Mouse (Mus musculus) cortical plate, adult 2 months (tissue): ENCODE data around the gene Tent4b.

Experiments
- CTCF ChIP-seq: fragments of 200-500 bp; IDR thresholded peaks from 2 replicates; pipeline ENCODE4 v1.5.1; 2011; ENCODE audit warnings: mild to moderate bottlenecking, control low read depth, low read length; ENCODE audit not compliant: insufficient read depth; ENCODE audit errors: extremely low read depth
- POLR2A ChIP-seq: fragments of 200-500 bp; IDR thresholded peaks from 2 replicates; pipeline ENCODE4 v1.6.1; 2011; ENCODE audit warnings: mild to moderate bottlenecking, low read length, control low read depth; ENCODE audit not compliant: insufficient read depth; ENCODE audit errors: extremely low read depth

DNA sequence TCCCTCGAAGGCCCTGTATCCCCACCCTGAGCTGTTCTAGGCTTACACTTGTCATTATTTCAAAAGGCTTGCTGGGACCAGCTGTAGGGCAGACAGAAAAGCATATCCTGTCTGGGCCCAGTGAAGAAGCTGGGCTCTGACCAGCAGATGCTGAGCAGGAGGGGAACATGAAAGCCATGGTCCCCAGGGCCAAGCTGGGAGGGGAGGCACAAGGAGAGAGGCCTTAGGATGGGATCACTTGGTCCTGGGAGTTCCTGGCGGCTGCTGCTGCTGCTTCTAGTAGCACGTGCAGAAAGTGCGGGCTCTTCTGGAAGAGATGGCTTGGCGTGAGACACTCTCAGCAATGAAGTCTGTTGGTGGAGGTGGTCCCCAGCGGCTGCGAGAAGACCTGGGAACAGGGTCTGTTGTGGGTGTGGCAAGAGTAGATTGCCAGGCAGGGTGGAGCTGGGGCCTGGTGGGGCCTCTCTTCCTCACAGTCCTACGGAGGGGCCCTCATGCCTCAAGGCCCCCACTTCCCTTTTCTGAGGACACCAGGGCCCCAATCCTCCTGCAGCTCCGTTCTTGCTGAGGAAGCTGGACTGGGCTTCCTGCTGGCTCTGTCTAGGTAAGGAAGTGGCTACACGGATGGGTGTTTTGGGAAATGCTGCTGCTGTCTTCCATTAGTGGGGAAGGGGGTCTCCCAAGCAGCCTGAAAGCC is 101.0 kb downstream of the Tent4b start:
- TF ChIP-seq CTCF: no peak
- TF ChIP-seq POLR2A: no peak
